Comparison of ENCODE assay signal across 22 mouse cellular contexts in the genomic region with DNA sequence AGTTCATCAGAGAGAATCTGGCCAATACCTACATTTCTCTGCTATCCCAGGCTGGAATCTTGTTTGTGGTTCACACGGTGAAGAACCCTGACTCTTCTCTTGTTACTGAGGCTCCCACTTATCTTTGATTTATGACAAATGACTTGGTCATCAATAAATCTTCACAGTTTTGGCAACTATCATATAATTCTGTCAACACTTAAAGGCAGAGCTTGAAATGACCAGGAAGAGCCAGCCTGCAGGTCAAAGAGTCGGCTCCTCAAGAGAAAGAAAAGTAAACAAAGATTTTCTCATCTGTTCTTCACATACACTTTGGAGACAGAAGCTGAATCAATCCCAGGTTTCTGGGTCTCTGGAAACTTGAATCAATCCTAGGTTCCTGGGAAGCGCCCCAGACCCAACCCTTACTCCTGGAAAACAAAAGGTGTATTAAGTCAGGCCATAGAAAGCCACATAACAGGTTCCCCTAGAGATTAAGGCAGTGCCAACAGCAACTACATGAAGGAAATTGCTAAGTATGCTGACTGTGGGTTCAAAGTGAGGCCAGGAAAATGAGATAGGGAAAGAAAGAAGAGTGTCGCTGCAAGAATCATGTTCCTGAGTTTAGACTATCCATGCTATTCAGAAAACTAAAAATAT. TPM values are rescaled to one million over a fixed set of nuclear protein-coding genes. Genes with fewer than 3 reads are reported as not detected.
DNase-seq lines count a peak whose midpoint lies in the region; ATAC-seq and TF ChIP-seq lines count a peak whose summit lies in the region.
"Had no signal": no experiment of that assay in that cellular context is flagged by ENCODE, and none has a peak within 500 bp of the region (broad histone marks: within the 10 kb centered on the region; RNA-seq: fewer than 3 reads in every experiment).

No protein-coding gene starts in this region.

- no peak for ATAC-seq in kidney, postnatal 0 days (replicated peaks; ENCODE audit: low FRiP score, low read depth)
- no peak for ATAC-seq in neural tube, embryonic 15.5 days (ENCODE audit: low FRiP score)
- ATAC-seq: forebrain, embryonic 15.5 days; hindbrain, embryonic 16.5 days had no signal

- no peaks in the 10 kb centered on the region for H3K4me1 ChIP-seq in kidney, postnatal 0 days (replicated peaks; ENCODE audit: insufficient read depth, low read length)
- no peaks in the 10 kb centered on the region for H3K4me1 ChIP-seq in neural tube, embryonic 15.5 days
- H3K4me1 ChIP-seq: embryonic facial prominence, embryonic 13.5 days; forebrain, embryonic 15.5 days; heart, embryonic 12.5 days; midbrain, embryonic 12.5 days had no signal

- peak; percentile 11 for DNase-seq in kidney, postnatal 0 days (ENCODE audit: low spot score)
- DNase-seq in kidney, postnatal 4 days: no peak
- DNase-seq in neural tube, embryonic 10.5 days (ENCODE audit: extremely low spot score, low spot score): peak; percentile 26
- peak; percentile 33 for DNase-seq in gonadal fat pad, adult 2 months (ENCODE audit: low read depth)
- DNase-seq in frontal cortex, adult 2 months (ENCODE audit: extremely low spot score in 1 of 2, low spot score in 1 of 2): no peak
- no peak for DNase-seq in left cerebral cortex, adult 18-20 months (ENCODE audit: low spot score in 2 of 2)
- DNase-seq: adrenal gland, adult 2 months; cerebellum, adult 8-10 months; cerebellum, postnatal 36 days; gastrocnemius, postnatal 14 days; heart, adult 18-20 months; heart, postnatal 10 days; kidney, adult 18-20 months; kidney, postnatal 14 days had no signal

- no peak overlapping the region for H3K9ac ChIP-seq in kidney, postnatal 0 days (ENCODE audit: low read depth, low read length)
- no peak overlapping the region for H3K9ac ChIP-seq in neural tube, embryonic 15.5 days (replicated peaks)
- H3K9ac ChIP-seq: embryonic facial prominence, embryonic 13.5 days; forebrain, embryonic 15.5 days; heart, embryonic 12.5 days; midbrain, embryonic 12.5 days had no signal

- H3K27ac ChIP-seq in kidney, postnatal 0 days: no peak overlapping the region
- no peak overlapping the region for H3K27ac ChIP-seq in neural tube, embryonic 15.5 days (replicated peaks)
- H3K27ac ChIP-seq: embryonic facial prominence, embryonic 13.5 days; forebrain, embryonic 15.5 days; hindbrain, embryonic 10.5 days; layer of hippocampus, adult 2 months; midbrain, embryonic 12.5 days had no signal

- no peak for TF ChIP-seq CTCF in kidney, postnatal 0 days (IDR thresholded peaks at IDR 0.05; ENCODE audit: low read depth)

- H3K4me2 ChIP-seq in kidney, postnatal 0 days (ENCODE audit: low read length): no peak overlapping the region
- H3K4me2 ChIP-seq in neural tube, embryonic 15.5 days: no peak overlapping the region
- H3K4me2 ChIP-seq: embryonic facial prominence, embryonic 13.5 days; forebrain, embryonic 15.5 days; heart, embryonic 12.5 days; midbrain, embryonic 12.5 days had no signal

- no peak overlapping the region for H3K4me3 ChIP-seq in kidney, postnatal 0 days (replicated peaks; ENCODE audit: low read depth, low read length)
- H3K4me3 ChIP-seq in neural tube, embryonic 15.5 days (replicated peaks): no peak overlapping the region
- H3K4me3 ChIP-seq: embryonic facial prominence, embryonic 13.5 days; forebrain, embryonic 15.5 days; heart, embryonic 12.5 days; hindbrain, embryonic 10.5 days; layer of hippocampus, adult 2 months; midbrain, embryonic 12.5 days had no signal

- no peaks in the 10 kb centered on the region for H3K27me3 ChIP-seq in kidney, postnatal 0 days (ENCODE audit: insufficient read depth, low read length)
- H3K27me3 ChIP-seq in neural tube, embryonic 15.5 days (replicated peaks): no peaks in the 10 kb centered on the region
- H3K27me3 ChIP-seq: embryonic facial prominence, embryonic 13.5 days; forebrain, embryonic 15.5 days; heart, embryonic 12.5 days; midbrain, embryonic 12.5 days had no signal

- 26% methylated on average over 4 of the region's 4 CpGs for WGBS in kidney, postnatal 0 days
- WGBS in neural tube, embryonic 15.5 days: 72% methylated on average over 4 of the region's 4 CpGs

- no peaks in the 10 kb centered on the region for H3K36me3 ChIP-seq in kidney, postnatal 0 days (ENCODE audit: insufficient read depth, low read length)
- no peaks in the 10 kb centered on the region for H3K36me3 ChIP-seq in neural tube, embryonic 15.5 days
- H3K36me3 ChIP-seq: embryonic facial prominence, embryonic 13.5 days; forebrain, embryonic 15.5 days; heart, embryonic 12.5 days; hindbrain, embryonic 10.5 days; midbrain, embryonic 12.5 days had no signal

- no peaks in the 10 kb centered on the region for H3K9me3 ChIP-seq in kidney, postnatal 0 days (replicated peaks; ENCODE audit: low read length)
- no peaks in the 10 kb centered on the region for H3K9me3 ChIP-seq in neural tube, embryonic 15.5 days (replicated peaks)
- H3K9me3 ChIP-seq: embryonic facial prominence, embryonic 13.5 days; forebrain, embryonic 15.5 days; heart, embryonic 12.5 days; hindbrain, embryonic 10.5 days; midbrain, embryonic 12.5 days had no signal

RNA-seq across cellular contexts. Expression of gene Mad2l1, which starts 56.7 kb away (rescaled TPM):
- polyA plus RNA-seq in kidney, postnatal 0 days (2015; fragmentation: Nextera tagmentation; extraction: Ambion mirVana): 68.9 and 69.7 TPM in 2 replicates
- polyA plus RNA-seq in neural tube, embryonic 15.5 days (2015; fragmentation: Nextera tagmentation; extraction: Ambion mirVana): 16.0 and 33.5 TPM in 2 replicates
- 4.1 and 6.0 TPM in 2 replicates for polyA plus RNA-seq in gonadal fat pad, adult 2 months (2012; rRNA removed)
- polyA plus RNA-seq in frontal cortex, adult 2 months (2012; rRNA removed): 9.5 TPM in 2 replicates
- 1 to 10 TPM; 8.9 to 9.2 TPM for total RNA-seq in left cerebral cortex, adult 18-20 months (2021)

Comparison
In these comparisons a context has a peak if more than half of its experiments do, and no peak if none do; other contexts are left out.
1. DNase-seq: peak in kidney, postnatal 0 days (single experiment), neural tube, embryonic 10.5 days (single experiment) and gonadal fat pad, adult 2 months (single experiment); none in kidney, postnatal 4 days (0 of 2), frontal cortex, adult 2 months (0 of 2) and left cerebral cortex, adult 18-20 months (0 of 2).